Mouse (Mus musculus): Measurements from ENCODE around the gene Ccdc170. TPM values are rescaled to one million over a fixed set of nuclear protein-coding genes. Genes with fewer than 3 reads are reported as not detected.

The Ccdc170 gene
- polyA plus RNA-seq, 1 experiment = not detected

GRCm38 (mm10) chr10:4604527-4605209 lies 122.4 kb downstream of the Ccdc170 start:
- no peaks in the 10 kb centered on the region for H3K4me1 ChIP-seq (ENCODE audit: control insufficient read depth, insufficient read depth, insufficient read length, low read length)
- no peaks in the 10 kb centered on the region for H3K27me3 ChIP-seq (ENCODE audit: control insufficient read depth, insufficient read depth, low read length)
- H3K4me3 ChIP-seq (ENCODE audit: low read depth, low read length) = no peak overlapping the region
- WGBS = 63% methylated on average over 4 of the region's 4 CpGs
- TF ChIP-seq CTCF (IDR thresholded peaks at IDR 0.05; ENCODE audit: extremely low read depth, insufficient read length, insufficient replicate concordance, low read depth, low read length) (no peak), POLR2A (IDR thresholded peaks at IDR 0.05; ENCODE audit: low read depth, low read length) (no peak)
- no peak overlapping the region for H3K27ac ChIP-seq (ENCODE audit: insufficient read depth, low read depth, low read length)
- no peaks in the 10 kb centered on the region for H3K36me3 ChIP-seq (ENCODE audit: control insufficient read depth, insufficient read depth, low read length)

DNA sequence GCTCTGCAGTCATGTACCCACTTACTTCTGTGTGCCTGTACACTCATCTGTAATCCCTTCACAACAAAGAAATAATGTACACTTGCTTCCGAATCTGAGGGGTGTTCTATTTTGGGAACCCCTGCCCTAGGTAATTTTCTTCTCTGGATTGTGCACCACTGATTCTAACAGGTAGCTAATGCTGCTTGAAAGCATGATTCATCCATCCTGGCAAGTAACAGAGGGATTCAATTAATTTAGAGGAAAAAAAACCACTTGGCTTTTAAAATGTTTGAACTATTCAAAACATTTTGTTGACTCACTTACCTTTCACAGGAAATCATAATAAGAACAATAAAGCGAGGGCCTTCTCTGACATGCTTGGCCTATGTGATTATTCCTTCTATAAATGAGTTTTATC lies 127.9 kb downstream of the Ccdc170 start:
- TF ChIP-seq CTCF (IDR thresholded peaks at IDR 0.05; ENCODE audit: extremely low read depth, insufficient read length, insufficient replicate concordance, low read depth, low read length) (no peak), POLR2A (IDR thresholded peaks at IDR 0.05; ENCODE audit: low read depth, low read length) (no peak)
- no peaks in the 10 kb centered on the region for H3K36me3 ChIP-seq (ENCODE audit: control insufficient read depth, insufficient read depth, low read length)

DNA sequence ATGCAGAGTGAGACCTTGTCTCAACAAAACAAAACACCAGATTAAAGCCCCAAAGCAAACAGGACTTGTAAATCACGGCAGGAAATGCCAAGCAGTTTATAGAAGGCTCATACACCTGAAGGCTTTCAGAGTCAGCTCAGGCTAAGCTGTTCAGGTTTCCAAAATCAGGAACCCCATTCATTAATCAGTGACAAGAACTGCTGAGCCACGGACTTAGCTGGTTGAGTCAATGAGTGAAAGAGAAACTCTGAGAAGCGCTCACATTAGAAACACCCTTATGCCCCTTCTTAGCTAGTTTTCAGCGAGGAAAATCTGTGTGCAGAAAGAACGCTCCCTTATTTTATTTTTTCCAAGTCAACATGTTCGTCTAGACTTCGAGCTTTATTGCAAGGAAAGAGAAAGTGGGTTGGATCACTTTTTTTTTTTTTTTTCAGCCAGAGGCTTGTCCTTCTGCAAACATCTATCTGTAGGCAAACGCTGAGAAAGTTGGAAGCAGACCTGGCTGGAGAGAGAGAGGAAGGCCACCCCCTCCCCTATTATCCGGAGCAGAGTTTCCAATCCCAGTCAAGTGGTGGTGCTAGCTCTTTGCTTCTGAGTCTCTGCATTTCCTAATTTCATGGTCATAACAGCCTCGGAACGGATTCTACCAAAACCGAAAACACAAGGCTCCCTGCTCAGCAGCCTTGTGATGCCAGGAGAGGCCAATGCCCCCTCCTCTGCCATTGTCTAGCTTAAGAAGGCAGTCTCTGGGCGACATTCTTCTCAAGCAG lies 129.3 kb downstream of the Ccdc170 start, which contains the start of gene Esr1:
Gene Esr1 (plus strand): TSS at position 208 of the 770 bp plus-strand sequence.
- H3K36me3 ChIP-seq (ENCODE audit: control insufficient read depth, insufficient read depth, low read length) = no peaks in the 10 kb centered on the region
- H3K27ac ChIP-seq (ENCODE audit: insufficient read depth, low read depth, low read length) = 0 out of 2 replicates have a peak within 1 kb of the TSS, but pooled peaks have one; percentile 4
- peaks cover 1% of the 10 kb centered on the region; the same call in 1 of the 2 replicates for H3K4me1 ChIP-seq (ENCODE audit: control insufficient read depth, insufficient read depth, insufficient read length, low read length)
- TF ChIP-seq CTCF (IDR thresholded peaks at IDR 0.05; ENCODE audit: extremely low read depth, insufficient read length, insufficient replicate concordance, low read depth, low read length) = no peak
- TF ChIP-seq POLR2A (IDR thresholded peaks at IDR 0.05; ENCODE audit: low read depth, low read length) = no peak
- WGBS = 4% methylated on average over 13 of the region's 13 CpGs
- no peaks in the 10 kb centered on the region for H3K27me3 ChIP-seq (ENCODE audit: control insufficient read depth, insufficient read depth, low read length)
- H3K4me3 ChIP-seq (ENCODE audit: low read depth, low read length) = peak within 1 kb of the TSS; percentile 61

More for the DNA sequence above, 127.9 kb downstream of the Ccdc170 start:
- no peak overlapping the region for H3K27ac ChIP-seq (ENCODE audit: insufficient read depth, low read depth, low read length)
- H3K4me1 ChIP-seq (ENCODE audit: control insufficient read depth, insufficient read depth, insufficient read length, low read length) = peaks cover 1% of the 10 kb centered on the region; the same call in 1 of the 2 replicates
- no peak overlapping the region for H3K4me3 ChIP-seq (ENCODE audit: low read depth, low read length)
- H3K27me3 ChIP-seq (ENCODE audit: control insufficient read depth, insufficient read depth, low read length) = no peaks in the 10 kb centered on the region
- 72% methylated on average over 2 of the region's 2 CpGs for WGBS

Other genes with a start within 250 kb of the Ccdc170 start
- gene Akap12, start 216.1 kb upstream of the Ccdc170 start, polyA plus RNA-seq (2012; rRNA removed) = 0.90 and 2.0 TPM in 2 replicates
- 3.4 and 8.1 TPM in 2 replicates for gene Zbtb2, start 94.4 kb upstream of the Ccdc170 start, polyA plus RNA-seq (2012; rRNA removed)
- 10.0 and 17.1 TPM in 2 replicates for gene Rmnd1, start 50.1 kb upstream of the Ccdc170 start, polyA plus RNA-seq (2012; rRNA removed)
- gene Armt1, start 50.0 kb upstream of the Ccdc170 start, polyA plus RNA-seq (2012; rRNA removed) = 2.5 and 4.5 TPM in 2 replicates
- 0.90 and 1.2 TPM in 2 replicates for gene Esr1, start 129.1 kb downstream of the Ccdc170 start, polyA plus RNA-seq (2012; rRNA removed)

Data from small intestine, adult 2 months (tissue).